Mouse (Mus musculus): ENCODE data around the gene Ndufaf2.

Ndufaf2 gene

DNA sequence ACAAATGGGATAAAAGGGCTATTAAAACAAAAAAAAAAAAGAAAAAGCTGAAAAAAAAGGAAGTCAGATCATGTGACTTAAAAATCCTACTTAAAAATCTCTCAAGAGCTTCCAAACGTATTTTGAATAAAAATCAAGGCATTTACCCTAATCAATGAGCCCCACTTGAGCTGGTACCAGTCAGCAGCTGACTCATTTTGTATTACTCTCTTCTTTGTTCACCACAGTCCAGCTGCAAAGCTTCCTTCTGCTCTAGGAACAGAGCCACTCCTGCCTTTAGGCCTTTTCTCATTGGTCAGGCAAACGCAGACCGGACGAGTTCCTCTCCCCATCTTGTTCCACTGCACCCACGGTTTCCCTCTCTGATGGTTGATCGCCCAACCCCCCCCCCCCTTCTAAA lies 22.8 kb downstream of the Ndufaf2 start:
- no peak for DNase-seq

DNA sequence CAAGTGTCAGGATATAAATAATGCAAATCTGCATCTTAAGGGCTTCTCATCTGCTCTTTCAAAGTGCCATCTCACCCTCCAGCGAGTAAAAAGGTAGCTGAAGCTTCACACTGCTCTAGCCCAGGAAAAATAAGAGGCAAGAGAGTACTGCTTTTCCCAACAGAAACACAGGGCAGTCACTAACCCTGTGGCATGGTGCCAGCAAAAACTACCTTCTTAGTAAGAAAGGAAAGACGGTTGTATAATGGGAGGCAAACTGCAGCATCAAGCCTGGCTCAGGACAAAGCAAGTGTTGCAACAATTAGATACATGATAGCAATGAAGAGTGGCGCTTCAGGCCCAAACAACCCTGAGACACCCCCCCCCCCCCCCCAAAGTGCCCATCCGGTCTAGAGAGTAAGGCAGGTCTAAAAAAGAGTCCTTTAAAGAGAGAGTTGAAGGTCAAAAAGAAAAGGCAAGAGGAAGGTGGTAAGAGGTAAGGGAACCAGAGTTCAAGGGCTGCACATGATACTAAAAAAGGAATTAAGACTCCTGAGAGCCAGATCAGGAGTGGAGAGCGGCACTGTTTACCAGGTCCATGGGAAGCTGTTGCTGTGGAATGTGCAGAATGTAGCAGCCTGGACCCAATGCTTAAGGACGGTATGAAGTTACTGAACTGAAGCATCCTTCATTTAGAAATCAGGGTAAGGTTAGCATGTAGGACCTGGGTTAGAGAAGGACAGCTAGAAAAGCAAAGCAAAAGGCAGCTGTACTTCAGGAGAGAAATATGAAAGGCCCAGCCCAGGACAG lies 26.2 kb downstream of the Ndufaf2 start:
- DNase-seq = peak; percentile 59

DNA sequence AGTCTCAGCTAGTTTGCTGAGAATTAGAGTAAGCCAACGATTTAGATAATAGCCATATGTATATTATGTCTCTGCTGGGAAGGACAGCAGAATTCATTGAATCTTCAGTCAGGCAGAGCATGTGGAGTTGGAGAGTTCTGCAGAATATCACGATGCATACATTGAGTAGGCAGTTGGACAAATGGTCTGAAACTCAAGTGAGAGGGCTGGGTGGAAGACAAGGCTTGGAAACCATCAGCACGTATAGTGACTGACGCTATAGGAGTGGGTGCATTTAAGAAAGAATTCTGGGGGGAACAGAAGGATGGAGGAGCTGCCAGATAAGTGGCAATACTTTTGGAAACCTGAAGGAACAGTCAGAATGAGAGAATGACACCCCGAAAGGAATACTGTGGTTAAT lies 27.7 kb downstream of the Ndufaf2 start:
- no peak for DNase-seq

DNA sequence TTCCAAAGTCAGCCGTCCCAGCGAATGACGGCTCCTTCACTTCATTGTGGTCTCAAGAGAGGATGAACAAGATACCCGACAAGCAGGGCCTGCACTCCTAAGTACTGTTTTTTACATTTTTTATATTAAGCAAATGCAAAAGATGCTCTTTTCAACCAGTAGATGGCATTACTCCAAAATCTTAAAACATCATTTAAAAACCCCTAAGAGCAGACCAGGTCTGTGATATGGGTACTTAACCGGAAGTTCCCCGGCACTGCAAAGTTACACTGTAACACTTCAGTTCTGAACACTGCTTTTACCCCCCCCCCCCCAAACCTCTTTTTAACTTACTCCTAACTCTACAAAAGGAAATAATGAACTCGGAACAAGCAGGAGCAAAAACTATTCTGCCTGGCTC lies 29.4 kb downstream of the Ndufaf2 start:
- no peak for DNase-seq

DNA sequence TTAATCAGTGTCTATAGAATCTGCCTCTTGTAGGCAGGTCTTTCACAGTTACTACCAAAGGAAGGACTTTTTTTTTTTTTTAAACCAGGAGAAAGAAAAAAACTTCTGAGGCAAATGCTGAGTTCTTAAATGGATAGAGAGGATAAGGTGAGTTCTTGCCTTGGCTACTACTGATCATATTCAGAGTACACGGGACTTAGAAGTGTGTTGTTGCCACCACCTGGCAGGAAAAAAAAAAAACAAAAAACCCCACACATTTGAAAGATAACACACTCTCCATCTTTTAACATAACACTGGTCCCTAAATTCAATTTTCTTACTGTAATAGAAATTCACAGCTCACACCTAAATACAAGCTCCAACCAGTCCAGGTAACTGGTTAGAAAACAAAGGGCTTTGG lies 30.5 kb downstream of the Ndufaf2 start:
- no peak for DNase-seq

DNA sequence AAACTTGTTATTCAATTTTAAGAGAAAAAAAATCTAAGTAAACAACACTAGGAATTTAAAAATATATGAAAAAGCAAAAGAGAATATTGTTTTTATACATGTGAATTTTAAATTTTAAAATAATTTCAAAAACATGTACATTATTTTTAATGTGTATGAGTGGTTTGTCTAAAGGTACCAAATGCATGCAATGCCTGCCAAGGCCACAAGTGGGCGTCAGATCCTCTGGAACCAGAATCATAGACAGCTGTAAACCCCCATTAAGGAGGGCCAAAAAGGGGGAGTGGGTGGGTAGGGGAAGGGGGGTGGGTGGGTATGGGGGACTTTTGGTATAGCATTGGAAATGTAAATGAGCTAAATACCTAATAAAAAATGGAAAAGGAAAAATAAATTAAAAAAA lies 31.3 kb downstream of the Ndufaf2 start:
- DNase-seq = peak; percentile 39

DNA sequence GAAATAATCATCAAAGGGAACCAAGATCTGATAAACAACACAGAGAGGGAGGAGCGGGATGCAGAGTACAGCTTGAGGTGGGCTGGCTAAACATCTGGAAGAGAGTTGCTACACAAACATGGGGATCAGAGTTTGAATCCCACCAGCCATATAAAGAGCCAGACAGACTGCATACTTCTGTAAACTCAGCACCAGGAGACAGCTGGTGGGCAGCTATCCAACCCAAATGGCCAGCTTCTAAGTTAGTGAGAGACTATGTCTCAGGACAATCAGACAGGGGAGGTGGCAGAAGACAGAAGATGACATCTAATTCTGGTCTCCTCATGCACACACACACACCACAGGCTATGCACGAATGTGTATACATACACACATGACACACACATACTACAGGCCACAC lies 32.2 kb downstream of the Ndufaf2 start:
- DNase-seq = no peak

DNA sequence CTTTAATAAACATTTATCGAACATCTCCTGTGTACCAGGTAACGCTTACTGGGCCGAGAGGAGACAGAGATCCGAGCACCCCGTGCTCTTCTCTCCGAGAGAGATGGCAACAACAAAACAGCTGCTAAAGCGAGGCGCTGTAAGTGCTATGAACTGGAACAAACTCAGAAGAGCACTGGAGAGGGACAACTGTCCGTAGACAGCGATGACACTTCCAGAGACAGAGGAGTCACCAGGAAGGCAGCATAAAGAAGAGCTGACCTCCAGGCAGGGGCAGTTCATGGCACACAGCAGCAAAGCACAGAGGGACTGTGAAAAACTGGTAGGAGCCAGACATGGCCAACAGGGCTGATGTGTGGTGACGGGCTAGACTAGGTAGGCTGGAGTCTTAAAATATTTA lies 34.3 kb downstream of the Ndufaf2 start:
- DNase-seq = no peak

DNA sequence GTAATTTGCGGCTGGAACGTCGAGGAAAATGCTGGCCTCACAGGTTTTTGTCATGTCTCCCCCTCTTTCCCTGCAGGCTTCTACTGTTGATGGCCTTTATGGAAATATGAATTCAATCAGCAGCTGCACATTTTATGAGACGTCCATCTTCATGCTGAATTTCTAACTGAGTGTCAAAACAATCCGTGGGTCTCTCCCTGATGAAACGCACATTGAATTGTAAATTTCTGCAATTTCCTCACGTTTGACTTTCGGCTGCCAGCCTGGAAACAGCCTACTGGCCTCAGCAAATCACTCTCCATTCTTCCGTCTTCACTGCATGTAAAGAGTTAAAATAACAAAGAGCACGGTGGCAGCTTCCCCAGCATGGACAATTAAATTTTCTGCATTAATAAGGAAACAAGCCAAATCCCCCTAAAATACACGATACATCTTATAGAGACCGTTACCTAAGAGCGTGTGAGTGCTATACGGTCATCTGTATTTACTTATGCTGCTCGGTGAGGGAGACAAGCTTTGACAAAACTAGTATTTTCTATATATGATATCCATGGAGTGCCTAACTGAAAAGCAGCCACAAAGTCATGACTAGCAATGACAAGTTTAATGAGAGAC lies 35.2 kb downstream of the Ndufaf2 start:
- DNase-seq = no peak

DNA sequence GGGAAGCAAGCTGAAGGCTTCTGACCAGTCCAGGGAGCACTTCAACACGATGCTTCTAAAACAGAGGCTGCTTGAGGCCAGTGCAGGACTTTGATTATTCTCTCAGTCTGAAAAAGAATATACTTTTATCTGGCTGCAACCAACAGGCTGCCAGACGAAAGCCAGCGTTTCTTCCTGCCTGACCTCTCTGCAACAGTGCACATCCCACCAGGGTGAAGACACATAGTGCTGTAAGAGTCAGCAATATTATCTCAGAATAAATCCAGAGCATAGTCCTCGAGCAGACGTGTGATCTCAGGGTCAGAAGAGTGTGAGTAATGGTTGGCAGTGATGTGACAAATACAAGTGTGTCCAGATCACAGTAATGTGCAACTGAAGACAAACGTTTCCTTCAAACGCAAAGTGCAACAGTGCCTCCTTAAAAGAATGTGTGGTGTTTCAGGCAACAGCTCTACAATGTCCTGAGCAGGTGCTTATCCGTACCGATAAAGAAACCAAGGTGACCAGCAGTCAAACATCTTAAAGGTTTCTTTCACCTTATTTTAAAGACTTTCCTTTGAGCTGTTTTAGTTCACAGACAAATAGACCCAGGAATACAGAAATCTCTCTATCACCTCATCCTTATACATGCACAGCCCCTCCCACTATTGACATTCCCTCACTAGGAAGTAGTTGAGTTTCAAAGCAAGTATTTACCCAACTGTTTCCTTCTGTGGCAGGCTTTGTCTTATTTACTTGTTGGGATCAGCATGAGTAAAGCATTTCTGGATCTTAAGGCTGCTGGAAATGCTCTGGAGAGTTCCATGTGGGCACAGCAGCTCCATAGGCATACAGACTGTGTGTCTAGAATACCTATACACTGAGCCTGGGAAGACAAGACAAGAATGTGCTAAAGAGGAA lies 38.8 kb downstream of the Ndufaf2 start:
- DNase-seq = no peak

DNA sequence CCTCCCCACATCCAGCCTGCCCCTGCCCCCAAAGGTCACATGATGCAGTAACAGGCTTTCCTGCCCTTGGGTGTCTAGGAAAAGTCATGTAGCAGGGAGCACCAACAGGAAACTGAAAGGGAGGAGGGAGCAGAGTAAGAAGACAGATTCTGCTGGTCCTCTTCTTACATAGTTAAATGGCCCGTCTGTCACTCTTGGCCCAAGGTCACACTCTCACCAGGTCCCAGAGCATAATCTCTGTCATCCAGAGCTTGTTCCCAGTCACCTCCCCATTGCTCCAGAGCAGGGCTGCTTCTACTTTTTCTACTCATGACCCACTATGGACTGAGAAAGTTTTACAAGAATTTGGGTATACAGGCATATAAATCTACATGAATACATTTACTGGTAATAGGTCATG lies 40.2 kb downstream of the Ndufaf2 start:
- DNase-seq = no peak

DNA sequence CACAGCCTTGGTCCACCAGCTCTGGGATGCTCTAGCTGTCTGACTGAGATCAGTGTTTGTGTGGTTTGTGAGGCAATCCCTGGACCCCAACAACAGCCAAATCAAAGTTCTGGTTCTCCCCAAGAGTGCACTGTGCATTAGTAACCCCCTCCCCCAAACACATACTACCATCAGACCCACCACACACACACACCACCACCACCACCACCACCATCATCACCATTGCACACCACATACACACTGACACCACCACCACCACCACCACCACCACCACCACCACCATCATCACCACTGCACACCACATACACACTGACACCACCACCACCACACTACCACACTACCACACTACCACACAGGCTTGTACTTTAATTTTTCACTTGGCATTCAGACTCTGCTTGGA lies 40.8 kb downstream of the Ndufaf2 start:
- DNase-seq = no peak

DNA sequence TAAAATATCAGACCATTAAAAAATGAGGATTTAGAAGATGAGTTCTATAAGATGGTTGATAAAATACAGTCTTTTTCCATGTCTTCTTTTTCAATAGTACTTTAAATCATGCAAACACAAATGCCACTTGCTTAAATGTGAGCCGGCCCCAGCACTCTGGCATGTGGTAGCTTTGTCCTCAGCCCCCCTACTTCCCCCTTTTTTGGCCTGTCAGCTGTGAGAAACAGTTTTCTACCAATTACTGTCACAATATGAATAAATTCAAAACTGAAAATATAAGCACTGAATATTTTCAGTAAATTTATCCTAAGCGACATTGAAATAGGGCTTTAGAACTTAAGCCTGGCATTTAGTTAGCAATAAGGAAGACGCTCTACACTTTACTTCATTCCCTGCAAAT lies 44.2 kb downstream of the Ndufaf2 start:
- DNase-seq = no peak

DNA sequence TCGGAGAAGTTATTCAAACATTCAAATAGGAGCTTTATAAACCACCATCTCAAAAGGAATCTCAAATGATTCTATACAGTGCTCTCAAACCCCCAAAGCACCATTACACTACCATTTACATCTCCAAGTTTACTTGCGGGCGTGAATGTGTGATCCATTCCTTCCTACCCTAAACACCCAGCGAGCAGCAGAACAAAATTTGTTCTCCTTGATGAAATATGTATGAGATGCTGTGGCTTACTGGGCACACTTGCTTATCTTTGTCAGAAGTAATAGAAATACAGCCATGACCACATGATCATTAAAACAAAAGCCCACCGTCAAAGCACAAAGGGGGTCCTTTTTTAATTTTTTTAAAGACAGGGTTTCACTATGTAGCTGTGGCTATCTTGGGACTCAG lies 44.9 kb downstream of the Ndufaf2 start:
- no peak for DNase-seq

DNA sequence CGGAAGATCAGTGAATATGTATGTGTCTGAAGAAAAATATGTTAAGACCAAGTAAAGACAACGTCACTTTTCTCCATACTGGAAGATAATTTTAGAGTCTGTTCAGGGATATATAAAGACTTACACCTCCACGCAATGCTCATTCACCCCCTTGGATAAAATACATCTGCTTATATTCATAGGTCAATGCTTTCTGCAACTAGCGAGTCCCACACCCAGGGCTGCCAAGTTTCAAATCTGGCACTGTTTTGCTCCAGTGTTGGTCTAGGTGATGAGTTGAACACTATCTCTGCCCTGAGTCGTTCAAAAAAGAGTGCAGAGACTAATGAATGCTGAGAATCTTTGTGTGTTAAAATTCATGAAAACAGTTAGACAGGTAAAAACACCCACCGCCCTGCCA lies 47.5 kb downstream of the Ndufaf2 start:
- no peak for DNase-seq

DNA sequence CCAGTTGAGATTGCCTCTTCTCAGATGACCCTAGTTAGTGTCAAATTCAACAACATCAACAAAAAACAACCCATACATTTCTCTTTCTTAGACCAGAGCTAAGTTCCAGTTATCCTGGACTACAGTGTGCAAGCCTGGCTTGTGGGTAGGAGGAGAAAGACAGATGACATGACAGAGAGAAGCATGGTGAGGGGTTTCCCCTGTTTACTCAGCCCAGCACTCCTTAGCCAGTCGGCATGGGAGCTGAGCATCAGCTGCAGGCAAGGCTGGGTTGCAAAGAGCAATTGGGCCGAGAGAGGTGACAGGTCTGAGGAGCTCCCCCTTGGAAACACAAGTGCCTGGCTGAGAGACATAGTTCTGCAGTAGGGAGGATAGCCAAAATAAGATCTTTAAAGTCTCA lies 57.7 kb downstream of the Ndufaf2 start:
- no peak for DNase-seq

DNA sequence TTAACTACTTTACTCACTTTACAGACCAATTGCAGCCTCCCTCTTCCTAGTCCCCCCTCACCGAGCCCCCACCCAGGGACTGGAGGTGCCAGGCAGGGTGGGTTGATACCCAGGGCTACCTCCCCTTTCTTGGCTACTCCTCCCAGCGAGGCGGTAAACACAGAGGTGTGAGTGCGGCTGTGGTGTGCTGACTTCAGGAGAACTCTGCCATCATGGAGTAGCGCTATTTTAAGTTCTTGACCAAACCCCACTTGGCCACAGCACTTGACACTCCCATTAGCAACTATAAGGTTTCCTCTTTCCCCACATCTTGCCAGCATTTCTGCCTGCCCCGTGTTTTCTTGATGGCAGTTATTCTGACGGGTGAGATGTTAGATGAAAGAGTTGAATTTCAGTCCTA lies 62.0 kb downstream of the Ndufaf2 start:
- DNase-seq = no peak

DNA sequence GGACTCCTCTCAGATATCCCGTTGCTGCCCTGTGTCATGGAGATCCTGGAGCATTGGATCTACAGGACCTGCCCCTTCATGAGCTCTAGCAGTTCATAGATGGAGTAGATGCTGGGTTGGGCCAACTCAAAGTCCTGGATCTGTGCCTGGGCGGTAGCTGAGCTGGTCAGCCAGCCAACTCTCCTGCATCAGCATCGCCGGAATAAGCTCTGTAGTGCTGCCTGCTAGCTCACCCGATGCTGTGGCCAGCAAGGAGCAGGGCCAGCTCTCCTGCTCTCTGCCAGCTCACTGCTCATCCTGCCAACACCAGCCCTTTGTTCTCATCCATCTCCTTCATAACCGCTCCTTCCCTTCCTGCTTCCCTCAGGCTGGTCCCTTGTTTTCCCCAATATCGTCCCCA lies 62.8 kb downstream of the Ndufaf2 start:
- DNase-seq = peak; percentile 5

DNA sequence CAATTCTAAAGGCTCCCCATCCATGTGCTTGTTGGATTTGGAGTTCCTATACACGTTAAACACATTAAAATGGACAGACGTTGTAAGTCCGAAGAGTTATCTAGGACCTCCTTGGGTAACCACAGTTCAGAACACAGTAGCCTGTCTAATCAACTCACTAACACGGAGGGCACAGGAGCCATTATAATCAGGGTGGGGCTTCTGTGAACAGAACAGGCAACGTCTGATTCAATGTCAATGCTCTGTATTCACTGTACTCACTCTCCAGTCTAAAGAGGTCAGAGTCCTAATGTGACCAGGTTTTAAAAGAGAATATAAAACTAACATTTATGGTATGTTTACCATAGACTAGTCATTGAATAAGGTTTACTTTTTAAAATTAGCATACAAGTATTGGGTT lies 63.7 kb downstream of the Ndufaf2 start:
- no peak for DNase-seq

DNA sequence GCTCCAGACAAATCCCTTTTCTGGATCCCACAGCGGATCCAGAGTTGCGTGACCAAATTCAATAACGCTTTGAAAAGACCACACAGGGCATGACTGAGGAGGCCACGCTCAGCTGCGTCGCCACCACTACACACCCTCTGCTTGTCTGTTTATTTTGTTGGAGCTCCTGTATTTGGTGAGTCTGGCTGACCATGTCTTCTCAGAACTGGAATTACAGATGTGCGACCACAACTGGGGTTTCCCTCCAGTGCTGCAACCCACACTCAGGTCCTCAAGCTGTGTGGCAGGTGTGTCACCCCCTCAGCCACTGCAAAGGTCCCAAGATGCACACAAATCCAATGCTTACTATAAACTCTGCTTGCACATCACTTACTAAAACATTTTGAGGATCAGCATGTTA lies 66.1 kb downstream of the Ndufaf2 start:
- no peak for DNase-seq

DNA sequence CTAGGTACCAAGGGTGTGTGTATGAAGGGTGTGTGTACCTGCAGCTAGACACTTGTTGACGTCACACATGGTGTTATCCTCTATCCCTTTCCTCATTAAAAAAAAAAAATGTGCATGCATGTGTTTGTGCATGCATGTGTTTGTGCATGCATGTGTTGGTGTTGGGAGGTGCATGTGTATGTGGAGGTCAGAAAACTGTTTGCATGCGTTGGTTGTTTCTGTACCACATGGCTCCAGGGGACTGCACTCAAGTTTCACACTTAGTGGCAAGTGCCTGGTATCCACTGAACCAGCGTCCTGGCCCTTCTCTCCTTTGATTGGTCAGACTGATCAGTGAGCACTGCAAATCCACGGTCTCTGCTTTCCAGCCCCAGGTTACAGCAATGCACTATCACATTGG lies 71.7 kb downstream of the Ndufaf2 start:
- no peak for DNase-seq

DNA sequence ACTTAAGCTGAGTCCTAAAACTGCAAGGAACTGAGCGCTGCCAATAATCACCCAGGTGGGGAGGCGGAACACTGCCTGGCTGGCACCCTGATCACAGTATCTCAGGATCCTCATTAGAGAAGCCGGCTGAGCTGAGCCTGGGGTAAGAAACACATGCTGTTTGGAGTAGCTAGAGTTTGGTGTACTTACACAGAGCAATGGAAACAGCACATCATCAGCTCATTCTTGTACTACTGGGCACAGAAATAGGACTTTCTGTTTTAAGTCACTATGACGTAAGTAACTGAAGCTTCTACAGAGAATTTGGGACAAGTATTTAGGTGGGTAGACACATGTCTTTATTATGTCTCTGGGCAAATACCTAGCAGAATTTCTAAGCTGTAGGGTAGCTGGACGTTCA lies 72.4 kb downstream of the Ndufaf2 start:
- DNase-seq = no peak

DNA sequence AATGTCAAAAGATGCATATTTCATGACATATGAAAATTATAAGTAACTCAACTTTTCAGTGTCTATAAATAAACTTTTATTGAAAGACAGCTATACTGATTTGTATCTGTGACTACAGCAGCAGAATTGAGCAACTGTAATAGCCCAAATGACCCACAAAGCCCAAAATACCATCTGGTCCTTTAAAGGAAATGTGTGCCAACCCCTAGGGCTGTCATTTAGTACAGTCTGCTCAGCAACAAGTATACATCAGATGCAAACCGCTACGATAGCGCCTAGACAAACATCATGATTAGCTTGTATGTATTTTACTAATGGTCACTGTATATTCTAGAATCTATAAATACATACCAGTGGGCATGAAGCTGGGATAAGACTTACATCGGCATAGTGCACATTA lies 74.3 kb downstream of the Ndufaf2 start:
- DNase-seq = no peak

DNA sequence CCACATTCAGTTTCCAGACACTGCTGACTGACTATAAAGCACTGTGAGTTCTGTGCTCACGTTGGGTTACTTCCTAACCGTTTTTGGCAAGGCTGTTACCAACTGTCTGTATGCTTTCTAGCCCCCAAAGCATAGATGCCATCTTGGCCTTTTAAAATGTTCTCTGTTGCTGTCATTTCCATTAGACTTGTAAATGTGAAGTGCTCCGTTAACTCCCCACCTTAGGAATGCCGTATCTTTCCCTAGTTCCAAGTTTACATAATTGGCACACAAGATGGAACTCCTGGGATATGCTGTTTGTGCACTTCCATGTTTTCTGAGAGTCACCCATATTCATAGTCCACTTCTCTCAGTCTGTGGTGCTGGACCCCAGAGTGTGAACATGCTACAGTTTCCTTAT lies 80.5 kb downstream of the Ndufaf2 start:
- no peak for DNase-seq

All from kidney, postnatal 14 days (tissue).